Mouse (Mus musculus) bone marrow, adult 2 months (tissue): ENCODE measurements around the gene Tmem38b.

Source experiments
- CTCF ChIP-seq: fragments of 200-500 bp; IDR thresholded peaks from 2 replicates; pipeline ENCODE4 v1.5.1; 2011; ENCODE audit warnings: low read length, control low read depth; ENCODE audit not compliant: control insufficient read depth, insufficient read depth
- POLR2A ChIP-seq: fragments of 200-500 bp; IDR thresholded peaks from 2 replicates; pipeline ENCODE4 v1.6.1; 2011; ENCODE audit warnings: low read depth, mild to moderate bottlenecking, control low read depth, low read length, borderline replicate concordance; ENCODE audit not compliant: control insufficient read depth

DNA sequence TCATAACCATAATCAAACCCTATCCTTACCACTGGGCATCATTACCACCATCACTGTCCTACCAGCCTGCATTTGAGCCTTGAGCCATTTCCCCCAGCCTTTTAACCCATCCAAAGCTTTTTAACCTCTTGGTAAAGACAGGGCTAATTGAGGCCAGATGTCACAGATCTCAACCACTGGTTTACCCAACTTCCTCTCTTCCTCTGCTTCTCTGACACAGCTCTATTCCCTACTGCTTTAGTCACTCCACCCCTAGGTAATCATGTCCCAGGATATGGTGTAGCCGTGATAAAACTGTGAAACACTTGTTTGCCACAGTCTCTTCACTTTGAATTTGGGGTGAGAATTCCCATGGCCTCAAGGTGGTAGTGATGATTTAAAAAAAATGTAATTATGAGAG is 69.5 kb downstream of the Tmem38b start:
- TF ChIP-seq CTCF = no peak
- no peak for TF ChIP-seq POLR2A
